In the genomic region with DNA sequence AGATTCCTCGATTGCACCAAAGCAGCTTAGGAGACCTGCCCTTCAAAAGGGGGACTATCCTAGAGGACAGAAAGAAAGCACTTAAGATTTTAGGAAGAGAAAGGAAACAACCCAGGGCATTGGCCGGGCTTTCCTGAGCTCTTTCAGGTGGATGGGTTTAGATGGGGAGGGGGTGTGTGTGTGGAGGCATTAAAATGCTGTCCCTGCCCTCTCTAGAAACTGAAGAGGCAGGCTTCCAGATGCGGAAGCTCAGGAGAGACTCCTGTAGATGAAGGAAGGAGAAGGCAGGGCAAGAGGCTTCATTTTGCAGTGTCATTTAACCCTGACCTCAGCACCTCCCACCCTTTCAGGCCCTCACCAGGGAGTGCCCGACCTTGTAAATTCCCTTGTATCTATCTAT, we compare ENCODE assay signal across 9 mouse cellular contexts.
DNase-seq lines count a peak whose midpoint lies in the region; ATAC-seq and TF ChIP-seq lines count a peak whose summit lies in the region.
"Had no signal": no experiment of that assay in that cellular context is flagged by ENCODE, and none has a peak within 500 bp of the region (broad histone marks: within the 10 kb centered on the region; RNA-seq: fewer than 3 reads in every experiment).

No protein-coding gene starts in this region.

- no peak for TF ChIP-seq POLR2A in cortical plate, adult 2 months (IDR thresholded peaks at IDR 0.05; ENCODE audit: extremely low read depth, insufficient read depth, low read length)

- H3K9me3 ChIP-seq in kidney, embryonic 14.5 days (ENCODE audit: control insufficient read depth, low read length): no peaks in the 10 kb centered on the region
- no peaks in the 10 kb centered on the region for H3K9me3 ChIP-seq in hindbrain, embryonic 11.5 days (ENCODE audit: control insufficient read depth, low read length)
- no peaks in the 10 kb centered on the region for H3K9me3 ChIP-seq in midbrain, embryonic 14.5 days (ENCODE audit: control insufficient read depth, low read length)

- no peaks in the 10 kb centered on the region for H3K36me3 ChIP-seq in kidney, embryonic 14.5 days (ENCODE audit: control insufficient read depth, insufficient read depth, low read length)
- no peaks in the 10 kb centered on the region for H3K36me3 ChIP-seq in hindbrain, embryonic 11.5 days (ENCODE audit: control insufficient read depth, insufficient read depth, low read length)
- no peaks in the 10 kb centered on the region for H3K36me3 ChIP-seq in midbrain, embryonic 14.5 days (ENCODE audit: control insufficient read depth, insufficient read depth, low read length)

- H3K27me3 ChIP-seq in kidney, embryonic 14.5 days (ENCODE audit: control insufficient read depth, insufficient read depth, low read length): peaks cover 11% of the 10 kb centered on the region
- no peaks in the 10 kb centered on the region for H3K27me3 ChIP-seq in hindbrain, embryonic 11.5 days (ENCODE audit: control insufficient read depth, insufficient read depth, low read length)
- H3K27me3 ChIP-seq in midbrain, embryonic 14.5 days (ENCODE audit: control insufficient read depth, insufficient read depth, low read length): no peaks in the 10 kb centered on the region

- TF ChIP-seq CTCF in cortical plate, adult 2 months (IDR thresholded peaks at IDR 0.05; ENCODE audit: extremely low read depth, insufficient read depth, low read length): no peak

- H3K27ac ChIP-seq in kidney, embryonic 14.5 days (ENCODE audit: low read depth, low read length): no peak overlapping the region
- no peak overlapping the region; the same call in 1 of the 2 replicates for H3K27ac ChIP-seq in cortical plate, adult 2 months (ENCODE audit: insufficient read depth, low read length)
- peak overlapping the region; percentile 65; the same call in 1 of the 2 replicates for H3K27ac ChIP-seq in hindbrain, embryonic 11.5 days (ENCODE audit: low read depth, low read length)
- peak overlapping the region; percentile 90 for H3K27ac ChIP-seq in midbrain, embryonic 14.5 days (replicated peaks; ENCODE audit: low read depth, low read length)
- H3K27ac ChIP-seq: liver, embryonic 14.5 days had no signal

- 4% methylated on average over 4 of the region's 4 CpGs for WGBS in kidney, embryonic 14.5 days
- 1% methylated on average over 4 of the region's 4 CpGs for WGBS in hindbrain, embryonic 11.5 days
- WGBS in midbrain, embryonic 14.5 days: 2% methylated on average over 4 of the region's 4 CpGs

- H3K4me2 ChIP-seq in kidney, embryonic 14.5 days (replicated peaks; ENCODE audit: low read depth, low read length): peak overlapping the region; percentile 89
- peak overlapping the region; percentile 91 for H3K4me2 ChIP-seq in hindbrain, embryonic 11.5 days (replicated peaks; ENCODE audit: low read depth, low read length)
- H3K4me2 ChIP-seq in midbrain, embryonic 14.5 days (ENCODE audit: low read length): peak overlapping the region; percentile 66

- ATAC-seq in kidney, embryonic 14.5 days (ENCODE audit: low FRiP score, low TSS enrichment): peak; percentile 45; the same call in 1 of the 2 replicates
- ATAC-seq in hindbrain, embryonic 11.5 days (ENCODE audit: low FRiP score): peak; percentile 10; the same call in 1 of the 2 replicates
- 0 out of 2 replicates have a peak, but pooled peaks have one; percentile 2 for ATAC-seq in midbrain, embryonic 14.5 days (ENCODE audit: low FRiP score, low TSS enrichment)

- no peak for DNase-seq in kidney, postnatal 36 days
- DNase-seq in hindbrain, embryonic 11.5 days (ENCODE audit: low spot score): no peak
- peak; percentile 59 for DNase-seq in midbrain, embryonic 14.5 days
- DNase-seq in frontal cortex, adult 2 months (ENCODE audit: extremely low spot score in 1 of 2, low spot score in 1 of 2): no peak
- DNase-seq in spleen, postnatal 36 days (ENCODE audit: low spot score in 2 of 2): no peak
- no peak for DNase-seq in gastrocnemius, postnatal 36 days

- no peaks in the 10 kb centered on the region for H3K4me1 ChIP-seq in kidney, embryonic 14.5 days (ENCODE audit: control insufficient read depth, insufficient read depth, low read length)
- H3K4me1 ChIP-seq in cortical plate, adult 2 months (ENCODE audit: control insufficient read depth, insufficient read depth, low read length): no peaks in the 10 kb centered on the region
- peaks cover 2% of the 10 kb centered on the region; the same call in 1 of the 2 replicates for H3K4me1 ChIP-seq in hindbrain, embryonic 11.5 days (replicated peaks; ENCODE audit: control insufficient read depth, insufficient read depth, low read length)
- peaks cover 7% of the 10 kb centered on the region; the same call in 1 of the 2 replicates for H3K4me1 ChIP-seq in midbrain, embryonic 14.5 days (ENCODE audit: control insufficient read depth, insufficient read depth, low read length)

- H3K4me3 ChIP-seq in kidney, embryonic 14.5 days (ENCODE audit: low read length): peak overlapping the region; percentile 43
- peak overlapping the region; percentile 36 for H3K4me3 ChIP-seq in cortical plate, adult 2 months (ENCODE audit: insufficient read depth, low read length)
- H3K4me3 ChIP-seq in hindbrain, embryonic 11.5 days (ENCODE audit: low read depth, low read length): peak overlapping the region; percentile 55
- H3K4me3 ChIP-seq in midbrain, embryonic 14.5 days (replicated peaks; ENCODE audit: low read depth, low read length): peak overlapping the region; percentile 52

- intact Hi-C loops in gastrocnemius, postnatal 36 days (cut with DNase I): no loop called here

- no peak overlapping the region for H3K9ac ChIP-seq in kidney, embryonic 14.5 days (ENCODE audit: low read depth, low read length)
- peak overlapping the region; percentile 73 for H3K9ac ChIP-seq in hindbrain, embryonic 11.5 days (ENCODE audit: low read depth, low read length)
- peak overlapping the region; percentile 76 for H3K9ac ChIP-seq in midbrain, embryonic 14.5 days (replicated peaks; ENCODE audit: low read length)
- H3K9ac ChIP-seq: liver, embryonic 14.5 days had no signal

Comparison
In these comparisons a context has a peak if more than half of its experiments do, and no peak if none do; other contexts are left out.
1. H3K27ac ChIP-seq: peak in hindbrain, embryonic 11.5 days (single experiment) and midbrain, embryonic 14.5 days (single experiment); none in kidney, embryonic 14.5 days (single experiment) and cortical plate, adult 2 months (single experiment).
2. Peak in every context shown above with its lines, with median percentiles within 50 percentile points of each other: ATAC-seq, H3K4me2 ChIP-seq and H3K4me3 ChIP-seq.